Mouse (Mus musculus) heart, postnatal 36 days (tissue): ENCODE results near the gene Slc7a10. TPM values are rescaled to one million over a fixed set of nuclear protein-coding genes. Genes with fewer than 3 reads are reported as not detected.
A peak's percentile ranks its signal among the peaks of the same experiment; 100 is the strongest.
"Not testable (repeated sequence)": the region's sequence is repeated elsewhere in the genome, so short reads cannot be mapped to it uniquely, and the experiment has no call there.

Experiments
- DNase-seq, 2 experiments: peaks; one replicate each; pipeline ENCODE4 v3.0.0; 2021 to 2022
- intact Hi-C: fragments of 180-260 bp; cut with DNase I; formaldehyde crosslinking; loops from one replicate; pipeline ENCODE4 v1.15.1; 2025
- total RNA-seq, 2 experiments: library from RNA; stranded (reverse); gene quantifications; 2 replicates each; pipeline ENCODE4 v1.2.3; 2021

The Slc7a10 gene
- total RNA-seq, 2 experiments from 2014 or later: 0.19 to 1.0 TPM

DNA sequence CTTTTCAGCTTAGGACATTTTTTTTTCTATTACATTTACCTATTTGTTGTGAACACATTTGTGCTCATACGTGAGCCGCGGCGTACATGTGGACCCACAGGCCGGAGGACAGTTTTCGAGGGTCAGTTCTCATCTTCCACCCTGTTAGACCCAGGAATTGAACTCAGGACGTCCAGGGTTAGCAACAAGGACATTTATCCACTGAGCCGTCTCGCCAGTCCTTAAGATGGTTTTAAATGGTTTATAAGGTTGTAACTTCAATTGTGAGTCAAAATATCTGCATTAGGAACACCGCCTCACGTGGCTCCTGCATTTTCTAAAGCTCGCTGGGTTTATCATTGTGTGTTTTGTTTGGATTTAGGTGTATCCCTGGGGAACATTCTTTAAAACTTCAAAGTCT is 47.7 kb downstream of the Slc7a10 start:
- DNase-seq: no peak
- intact Hi-C loops: loop anchor here (2.0 to 10.0 kb wide), 2 partner anchors 19 to 179 kb away; partner anchors contain the start of genes Cebpg and Lrp3

GRCm38 (mm10) chr7:35234361-35235245 is 48.4 kb downstream of the Slc7a10 start:
- intact Hi-C loops: loop anchor here (2.0 to 10.0 kb wide), 2 partner anchors 20 to 180 kb away; partner anchors contain the start of genes Cebpg and Lrp3
- DNase-seq: peak; percentile 98

DNA sequence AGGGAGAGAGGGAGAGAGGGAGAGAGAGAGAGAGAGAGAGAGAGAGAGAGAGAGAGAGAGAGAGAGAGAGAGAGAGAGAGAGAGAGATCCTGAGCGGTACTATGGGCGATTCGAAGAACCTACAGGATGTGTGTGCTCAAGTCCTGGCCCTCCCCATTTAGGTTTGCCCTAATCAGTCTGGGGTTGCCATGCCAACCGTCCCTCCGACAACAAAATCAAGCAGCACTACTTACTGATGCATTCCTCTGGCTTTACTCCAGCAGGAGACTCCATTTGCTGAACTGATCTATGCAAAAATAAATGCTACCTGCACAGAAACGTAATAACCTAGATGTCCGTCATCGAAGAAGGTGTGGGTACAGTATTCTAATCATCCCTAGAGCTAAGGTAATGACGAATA is 49.1 kb downstream of the Slc7a10 start:
- DNase-seq: peak; percentile 38 to 50
- intact Hi-C loops: loop anchor here (2.0 to 10.0 kb wide), 2 partner anchors 21 to 181 kb away; partner anchors contain the start of genes Cebpg and Lrp3

- not testable (repeated sequence) for DNase-seq
- intact Hi-C loops: loop anchor here (2.0 to 10.0 kb wide), 2 partner anchors 81 to 183 kb away; partner anchors contain the start of genes Cebpg and Gpatch1
These were observed 51.8 kb downstream of the Slc7a10 start for GRCm38 (mm10) chr7:35237935-35238334.

Other genes with a start within 250 kb of the Slc7a10 start
- 10 to 100 TPM; 21.5 to 24.6 TPM for gene Cebpg, start 129.8 kb upstream of the Slc7a10 start, total RNA-seq
- gene Cebpa, start 67.1 kb upstream of the Slc7a10 start, total RNA-seq: 1 to 10 TPM; 4.5 to 9.4 TPM
- gene Lrp3, start 29.1 kb downstream of the Slc7a10 start, total RNA-seq: 1 to 10 TPM; 8.2 to 9.5 TPM
- gene Gpatch1, start 132.1 kb downstream of the Slc7a10 start, total RNA-seq: 10 to 100 TPM; 10.9 to 15.4 TPM
- gene Rhpn2, start 147.8 kb downstream of the Slc7a10 start, total RNA-seq: 1 to 10 TPM; 4.5 to 6.1 TPM
- 1 to 10 TPM; 1.7 to 1.9 TPM for gene Faap24, start 210.5 kb downstream of the Slc7a10 start, total RNA-seq
- 10 to 100 TPM; 13.0 to 14.1 TPM for gene Cep89, start 210.7 kb downstream of the Slc7a10 start, total RNA-seq